Mouse (Mus musculus) limb, embryonic 14.5 days (tissue): ENCODE measurements around the gene Olfr1261. TPM values are rescaled to one million over a fixed set of nuclear protein-coding genes. Genes with fewer than 3 reads are reported as not detected.

Experiments
- ATAC-seq: fragments of 200-750 bp; cut with Nextera tagmentation; 2 replicates; pipeline ENCODE4 v1.8.0; 2017; ENCODE audit warnings: low read depth, moderate number of reproducible peaks, moderate TSS enrichment; ENCODE audit not compliant: low FRiP score
- DNase-seq: peaks from one replicate; pipeline ENCODE4 v3.0.0-alpha.2; 2015; ENCODE audit warnings: low spot score
- H3K27ac ChIP-seq: fragments of 300-500 bp; sonication (generic); replicated peaks from 2 replicates; pipeline ENCODE4 v1.5.1; 2014; ENCODE audit warnings: low read depth, mild to moderate bottlenecking, low read length, moderate library complexity, mixed read lengths
- H3K27me3 ChIP-seq: fragments of 300-500 bp; sonication (generic); 2 replicates; pipeline ENCODE4 v1.6.1; 2014; ENCODE audit warnings: low read length, mixed read lengths; ENCODE audit not compliant: control insufficient read depth, insufficient read depth
- H3K36me3 ChIP-seq: fragments of 300-500 bp; sonication (generic); 2 replicates; pipeline ENCODE4 v1.6.1; 2014; ENCODE audit warnings: mild to moderate bottlenecking, low read length, moderate library complexity, mixed read lengths; ENCODE audit not compliant: control insufficient read depth, insufficient read depth
- H3K4me1 ChIP-seq: fragments of 300-500 bp; sonication (generic); 2 replicates; pipeline ENCODE4 v1.6.1; 2014; ENCODE audit warnings: antibody characterized with exemption, low read length, mixed read lengths; ENCODE audit not compliant: control insufficient read depth, insufficient read depth
- H3K4me2 ChIP-seq: fragments of 300-500 bp; sonication (generic); replicated peaks from 2 replicates; pipeline ENCODE4 v1.6.1; 2014; ENCODE audit warnings: low read depth, mild to moderate bottlenecking, low read length, moderate library complexity; ENCODE audit not compliant: severe bottlenecking
- H3K4me3 ChIP-seq: fragments of 300-500 bp; sonication (generic); replicated peaks from 2 replicates; pipeline ENCODE4 v1.5.1; 2014; ENCODE audit warnings: low read length
- H3K9ac ChIP-seq: fragments of 300-500 bp; sonication (generic); 2 replicates; pipeline ENCODE4 v1.6.1; 2014; ENCODE audit warnings: mild to moderate bottlenecking, low read depth, low read length, moderate library complexity; ENCODE audit not compliant: severe bottlenecking
- H3K9me3 ChIP-seq: fragments of 300-500 bp; sonication (generic); 2 replicates; pipeline ENCODE4 v1.6.1; 2016; ENCODE audit warnings: low read length; ENCODE audit not compliant: control insufficient read depth
- POLR2A ChIP-seq: fragments of 200-500 bp; IDR thresholded peaks from 2 replicates; pipeline ENCODE4 v1.8.0; 2012; ENCODE audit warnings: inconsistent platforms, mild to moderate bottlenecking, moderate library complexity, borderline replicate concordance; ENCODE audit not compliant: insufficient read depth, insufficient read length; ENCODE audit errors: extremely low read depth
- WGBS: fragments of 180-500 bp; shearing (Covaris S2); extraction: QIAGEN DNeasy Blood & Tissue Kit; methylation state at CpG from one replicate; pipeline ENCODE4 v1.1.7; 2014; 5-methylcytosine and 5-hydroxymethylcytosine counted together
- polyA plus RNA-seq, 2 experiments: library from polyadenylated mRNA; depleted of rRNA in 1 of 2; stranded (reverse) in 1 of 2; unstranded in 1 of 2; fragments of >200 nt; fragmentation: Nextera tagmentation in 1 of 2; extraction: Ambion mirVana in 1 of 2; gene quantifications; 2 replicates each; pipeline versions ENCODE4 v1.2.1 to v1.2.3; 2012 to 2014

The Olfr1261 gene
- not detected in 2 replicates for polyA plus RNA-seq (2012; rRNA removed)
- not detected in 2 replicates for polyA plus RNA-seq (2014; fragmentation: Nextera tagmentation; extraction: Ambion mirVana)

DNA sequence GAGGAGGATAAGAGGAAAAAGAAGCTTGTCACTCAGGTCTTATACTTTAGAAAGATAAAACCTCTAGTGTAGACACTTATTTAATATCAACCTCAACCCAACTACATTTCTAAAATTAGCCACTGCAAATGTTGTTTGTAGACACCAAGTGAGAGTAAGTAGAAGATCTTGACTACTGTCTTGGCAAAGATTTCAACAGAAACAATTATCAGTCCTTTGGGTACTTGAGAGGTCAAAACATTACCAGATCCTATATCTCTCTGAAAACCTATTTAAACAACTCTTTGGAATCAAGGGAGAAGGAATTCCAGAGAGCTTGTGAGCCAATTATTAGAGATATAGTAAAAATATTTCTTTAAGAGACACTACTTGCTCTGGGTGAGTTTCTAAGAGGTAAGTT lies at the start of gene Olfr1261:
Gene Olfr1261 (plus strand): TSS at position 301 of the 400 bp plus-strand sequence.
- no peaks in the 10 kb centered on the region for H3K4me1 ChIP-seq
- H3K9me3 ChIP-seq: no peaks in the 10 kb centered on the region
- no peak within 1 kb of the TSS for H3K9ac ChIP-seq
- no peaks in the 10 kb centered on the region for H3K27me3 ChIP-seq
- ATAC-seq (no peak), DNase-seq (no peak)
- H3K27ac ChIP-seq: no peak within 1 kb of the TSS
- H3K4me3 ChIP-seq: no peak within 1 kb of the TSS
- TF ChIP-seq POLR2A: no peak
- no peak within 1 kb of the TSS for H3K4me2 ChIP-seq
- H3K36me3 ChIP-seq: no peaks in the 10 kb centered on the region

DNA sequence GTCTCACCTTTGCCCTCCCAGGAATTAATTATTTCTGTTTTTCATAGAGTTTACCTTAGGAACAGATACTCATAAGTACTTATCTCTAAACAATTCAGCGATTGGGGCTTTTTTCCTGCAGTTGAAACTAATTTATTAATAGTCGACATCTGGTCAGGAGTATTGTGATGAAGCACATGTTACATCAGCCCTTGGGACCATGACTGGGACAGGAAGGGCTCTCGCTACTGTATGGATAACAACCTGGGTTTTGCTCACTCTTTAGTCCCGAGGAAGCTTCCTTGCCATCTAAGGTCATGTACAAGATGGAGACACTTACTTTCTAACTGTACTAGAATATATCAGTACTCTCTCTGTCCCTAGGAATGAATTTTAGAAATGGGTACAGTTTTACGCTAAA lies 42.5 kb upstream of the Olfr1261 start, which contains the start of gene Olfr1259:
Gene Olfr1259 (minus strand): TSS at position 101 of the 400 bp plus-strand sequence.
- Histone ChIP-seq H3K4me3 (no peak within 1 kb of the TSS), H3K4me2 (no peak within 1 kb of the TSS), H3K27ac (no peak within 1 kb of the TSS), H3K9me3 (no peaks in the 10 kb centered on the region), H3K9ac (no peak within 1 kb of the TSS), H3K27me3 (no peaks in the 10 kb centered on the region), H3K36me3 (no peaks in the 10 kb centered on the region), H3K4me1 (no peaks in the 10 kb centered on the region)
- WGBS: 82% methylated on average over 5 of the region's 5 CpGs
- no peak for TF ChIP-seq POLR2A
- ATAC-seq: no peak
- DNase-seq: no peak

DNA sequence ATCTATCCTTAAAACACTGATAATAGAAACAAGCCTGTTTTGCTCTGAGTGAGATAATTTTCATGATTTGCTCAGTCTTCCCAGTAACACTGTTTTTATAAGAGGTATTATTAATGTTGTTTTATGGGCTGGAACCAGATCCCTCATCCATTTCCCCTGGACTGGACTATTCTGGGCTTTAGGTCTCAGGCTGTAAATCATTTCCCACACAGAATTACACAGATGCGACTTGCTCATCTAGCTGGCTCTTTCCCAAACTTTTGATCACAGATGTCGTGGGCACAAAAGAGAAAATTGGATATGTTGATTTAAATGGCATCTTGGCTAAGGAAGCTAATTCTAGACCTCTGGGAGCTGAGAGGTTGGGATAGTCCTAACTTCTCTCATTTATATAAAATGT lies 16.8 kb upstream of the Olfr1261 start, which contains the start of gene Olfr1260:
Gene Olfr1260 (plus strand): TSS at position 157 of the 400 bp plus-strand sequence.
- no peak for TF ChIP-seq POLR2A
- no peak within 1 kb of the TSS for H3K27ac ChIP-seq
- H3K4me2 ChIP-seq: no peak within 1 kb of the TSS
- H3K4me3 ChIP-seq: no peak within 1 kb of the TSS
- DNase-seq: no peak
- no peaks in the 10 kb centered on the region for H3K4me1 ChIP-seq
- H3K36me3 ChIP-seq: no peaks in the 10 kb centered on the region
- no peaks in the 10 kb centered on the region for H3K27me3 ChIP-seq
- no peaks in the 10 kb centered on the region for H3K9me3 ChIP-seq
- WGBS: 55% methylated on average over 2 of the region's 2 CpGs
- no peak for ATAC-seq
- H3K9ac ChIP-seq: no peak within 1 kb of the TSS

DNA sequence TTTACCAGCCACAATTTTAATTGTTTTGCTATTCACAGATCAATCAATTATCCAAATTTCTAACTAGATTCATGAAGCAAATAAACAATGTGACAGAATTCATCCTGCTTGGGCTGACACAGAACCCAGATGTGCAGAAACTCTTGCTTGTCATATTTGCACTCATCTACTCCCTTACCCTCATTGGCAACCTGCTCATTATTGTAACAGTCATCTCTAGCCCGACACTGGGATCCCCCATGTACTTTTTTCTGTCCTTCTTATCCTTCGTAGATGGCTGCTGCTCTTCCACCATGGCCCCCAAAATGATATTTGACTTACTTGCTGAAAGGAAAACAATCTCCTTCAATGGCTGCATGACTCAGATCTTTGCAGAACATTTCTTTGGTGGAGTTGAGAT lies 13.3 kb upstream of the Olfr1261 start:
- H3K9ac ChIP-seq: no peak overlapping the region
- WGBS: 81% methylated on average over 2 of the region's 2 CpGs
- no peaks in the 10 kb centered on the region for H3K4me1 ChIP-seq
- no peak for TF ChIP-seq POLR2A
- H3K4me2 ChIP-seq: no peak overlapping the region
- ATAC-seq (no peak), DNase-seq (no peak)
- H3K4me3 ChIP-seq: no peak overlapping the region
- no peak overlapping the region for H3K27ac ChIP-seq
- H3K36me3 ChIP-seq: no peaks in the 10 kb centered on the region
- H3K27me3 ChIP-seq: no peaks in the 10 kb centered on the region
- no peaks in the 10 kb centered on the region for H3K9me3 ChIP-seq

DNA sequence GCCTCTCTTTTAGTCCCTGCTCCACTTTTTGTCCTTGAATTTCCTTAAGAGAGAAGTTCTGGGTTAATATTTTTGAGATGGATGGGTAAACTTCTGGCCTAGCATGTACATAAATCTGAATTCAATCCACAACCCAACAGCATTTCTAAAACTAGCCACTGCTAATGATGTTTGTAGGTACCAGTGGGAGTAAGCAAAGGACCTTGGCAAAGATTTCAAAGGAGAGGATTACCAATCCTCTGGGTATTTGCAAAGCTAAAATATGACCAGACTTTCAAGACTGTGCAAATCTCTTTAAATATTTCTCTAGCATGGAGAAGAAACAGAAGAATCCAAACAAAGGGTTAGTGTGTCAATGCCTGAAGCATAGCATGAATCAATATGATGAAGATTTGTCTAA lies 8.8 kb downstream of the Olfr1261 start, which contains the start of gene Olfr1262:
Gene Olfr1262 (plus strand): TSS at position 301 of the 400 bp plus-strand sequence.
- Histone ChIP-seq H3K27ac (no peak within 1 kb of the TSS), H3K9ac (no peak within 1 kb of the TSS), H3K4me2 (no peak within 1 kb of the TSS), H3K36me3 (no peaks in the 10 kb centered on the region), H3K4me3 (no peak within 1 kb of the TSS), H3K4me1 (no peaks in the 10 kb centered on the region), H3K27me3 (no peaks in the 10 kb centered on the region), H3K9me3 (no peaks in the 10 kb centered on the region)
- TF ChIP-seq POLR2A: no peak
- ATAC-seq: no peak
- DNase-seq: no peak

DNA sequence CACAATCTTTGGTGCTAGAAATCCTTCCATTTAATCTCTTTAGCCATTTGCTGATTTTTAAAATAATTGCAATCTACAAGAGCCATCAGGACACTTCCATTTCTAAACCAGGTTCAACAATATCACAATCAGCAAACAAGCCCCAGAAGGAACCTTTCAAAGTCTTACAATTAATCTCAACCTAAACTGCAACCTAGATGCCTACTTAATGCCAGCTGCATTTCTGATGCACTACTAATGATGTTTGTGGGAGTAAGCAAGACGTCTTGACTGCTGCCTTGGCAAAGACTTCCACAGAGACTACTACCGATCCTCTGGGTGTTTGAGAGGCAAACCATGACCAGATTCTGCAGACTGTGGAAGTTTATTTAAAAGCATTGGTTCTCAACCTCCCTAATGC lies 20.8 kb downstream of the Olfr1261 start, which contains the start of gene Olfr1263:
Gene Olfr1263 (plus strand): TSS at position 301 of the 400 bp plus-strand sequence.
- no peak within 1 kb of the TSS for H3K9ac ChIP-seq
- no peak for TF ChIP-seq POLR2A
- no peak within 1 kb of the TSS for H3K27ac ChIP-seq
- H3K4me2 ChIP-seq: no peak within 1 kb of the TSS
- no peak within 1 kb of the TSS for H3K4me3 ChIP-seq
- 84% methylated on average over 2 of the region's 2 CpGs for WGBS
- no peaks in the 10 kb centered on the region for H3K27me3 ChIP-seq
- ATAC-seq (no peak), DNase-seq (no peak)
- no peaks in the 10 kb centered on the region for H3K4me1 ChIP-seq
- no peaks in the 10 kb centered on the region for H3K9me3 ChIP-seq
- H3K36me3 ChIP-seq: no peaks in the 10 kb centered on the region
